Mouse (Mus musculus): ENCODE measurements around the gene Gm44790. TPM values are rescaled to one million over a fixed set of nuclear protein-coding genes. Genes with fewer than 3 reads are reported as not detected.

The Gm44790 gene
- polyA plus RNA-seq (2012; rRNA removed): 2.7 and 3.5 TPM in 2 replicates

DNA sequence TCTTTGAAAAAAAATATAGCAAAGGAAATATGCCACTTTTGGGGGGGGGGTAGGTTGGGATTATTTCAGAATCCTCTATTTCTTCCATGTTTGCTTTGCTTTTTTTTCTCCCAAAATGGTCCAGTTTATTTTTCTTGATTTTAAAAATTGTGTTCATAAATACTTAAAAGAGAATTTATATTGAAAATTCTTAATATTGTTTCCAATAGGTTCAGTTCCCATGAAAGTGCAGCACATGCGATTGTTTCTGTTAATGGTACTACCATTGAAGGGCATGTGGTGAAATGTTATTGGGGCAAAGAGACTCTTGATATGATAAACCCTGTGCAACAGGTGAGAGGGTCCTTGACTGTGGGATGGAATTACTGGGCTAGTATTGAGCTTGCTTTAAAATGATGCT lies at the start of gene Gm44790:
Gene Gm44790 (plus strand): TSS at position 301 of the 400 bp plus-strand sequence.

DNA sequence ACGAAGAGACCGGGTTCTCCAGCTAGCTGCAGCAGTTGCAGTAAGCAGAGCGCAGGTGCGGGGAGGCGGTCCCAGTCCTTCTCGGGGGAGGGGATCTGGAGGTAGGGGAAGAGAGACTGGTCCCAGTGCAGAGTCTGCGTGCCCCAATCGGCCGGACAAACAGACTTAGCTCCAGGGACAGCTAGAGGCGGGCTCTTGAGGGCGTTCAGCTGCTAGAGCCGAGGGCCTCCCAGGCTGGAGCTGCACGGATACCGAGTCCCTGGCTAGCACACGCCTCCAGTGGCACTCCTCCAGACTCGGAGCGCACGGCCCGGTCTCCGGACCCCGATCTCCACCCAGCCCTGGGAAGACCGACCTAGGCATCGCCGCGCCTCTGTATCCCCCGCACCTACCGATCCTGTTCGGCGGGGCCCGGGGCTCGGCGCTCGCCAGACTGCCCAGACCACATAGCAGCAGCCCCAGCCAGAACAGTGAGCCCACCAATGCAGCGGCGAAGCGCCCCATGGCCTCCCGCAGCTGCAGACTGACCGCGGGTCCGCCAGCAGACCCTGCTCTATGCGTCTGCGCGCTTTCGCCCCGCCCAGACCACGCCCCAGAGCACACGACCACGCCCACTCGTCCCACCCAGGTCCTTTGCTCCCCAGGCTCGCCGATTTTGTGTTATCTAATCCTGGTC lies 29.7 kb upstream of the Gm44790 start, which contains the start of gene Pcyox1:
Gene Pcyox1 (minus strand): TSS at position 574 of the 676 bp plus-strand sequence.

DNA sequence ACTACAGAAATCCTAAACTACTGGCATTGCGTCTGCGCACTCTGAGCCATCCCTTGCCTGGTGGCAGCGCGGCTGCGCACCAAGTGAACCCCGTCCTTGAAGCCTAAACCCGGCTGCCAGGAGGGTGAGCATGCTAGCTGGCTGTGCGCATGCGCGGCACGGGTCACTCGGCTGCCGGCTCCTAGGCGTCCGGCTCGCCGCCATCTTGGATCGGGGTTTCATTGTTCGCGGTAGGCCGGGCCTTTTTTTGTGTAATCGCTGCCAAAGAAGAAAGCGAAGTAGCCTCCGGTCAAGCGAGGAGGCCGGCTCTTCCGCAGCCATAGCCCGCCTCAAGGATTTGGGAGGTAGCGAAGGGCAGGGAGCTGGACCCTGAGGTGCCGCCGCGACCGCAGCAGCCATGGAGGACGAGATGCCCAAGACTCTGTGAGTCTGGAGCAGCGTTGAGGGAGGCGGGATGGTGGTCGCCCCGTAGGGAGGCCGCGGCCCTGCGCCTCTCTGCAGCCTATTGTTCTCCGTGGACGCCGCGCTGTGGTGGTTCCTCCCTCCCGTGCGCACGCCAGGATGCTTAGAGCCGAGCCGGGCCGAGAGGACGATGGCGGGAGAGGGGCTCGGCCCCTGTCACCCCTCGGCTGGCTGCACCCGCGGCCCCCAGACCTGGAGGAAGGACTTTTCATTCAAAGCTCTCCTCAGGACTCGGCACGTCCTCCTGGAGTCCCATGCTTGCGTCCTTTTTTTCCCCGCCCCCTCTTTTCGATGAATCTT lies 22.2 kb upstream of the Gm44790 start, which contains the start of gene Tia1:
Gene Tia1 (plus strand): TSS at position 120 of the 762 bp plus-strand sequence.

DNA sequence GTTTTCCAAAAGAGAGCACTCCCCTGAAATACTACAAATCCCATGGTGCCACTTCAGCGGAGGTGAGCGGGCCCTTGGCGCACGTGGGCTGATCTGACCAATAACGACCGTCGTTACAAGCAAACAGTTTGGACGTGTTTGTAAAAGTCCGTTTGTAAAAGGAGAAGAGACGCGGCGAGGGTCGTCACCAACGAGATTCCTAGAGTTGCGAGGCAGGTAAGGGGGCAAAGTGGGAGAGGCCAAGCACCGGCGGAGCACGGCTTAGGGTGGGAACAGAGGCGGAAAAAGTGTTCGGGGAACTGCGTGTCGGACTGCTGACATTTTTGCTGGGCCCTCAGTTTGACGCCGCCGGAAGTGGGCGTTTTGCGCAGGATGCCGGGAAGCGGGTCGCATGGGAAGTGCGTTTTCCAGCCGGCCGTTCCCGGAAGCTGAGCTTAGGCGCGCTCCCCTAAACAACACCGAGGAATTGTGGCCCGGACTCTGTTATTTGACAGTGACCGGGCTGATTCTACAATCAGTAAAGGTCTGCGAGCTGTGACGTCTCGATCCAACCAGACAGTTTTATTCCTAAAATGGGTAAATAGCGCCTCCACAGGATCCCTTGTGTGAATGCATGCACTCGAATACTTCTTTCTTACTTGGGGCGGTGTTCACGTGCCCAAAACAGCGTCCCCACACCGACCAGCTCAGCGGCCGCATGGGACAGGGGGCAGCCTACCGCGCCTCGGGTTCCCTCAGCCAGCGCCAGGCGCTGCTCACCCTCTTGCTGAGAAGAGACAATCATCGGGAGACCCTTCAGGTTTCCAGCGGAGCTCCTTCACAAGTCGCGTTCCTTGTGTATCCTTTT lies 12.0 kb downstream of the Gm44790 start, which contains the start of gene C87436:
Gene C87436 (plus strand): TSS at position 103 of the 847 bp plus-strand sequence.

Other genes starting within 250 kb of the Gm44790 start
- 17.9 and 23.3 TPM in 2 replicates for gene Tgfa, start 231.4 kb upstream of the Gm44790 start, polyA plus RNA-seq (2012; rRNA removed)
- 58.7 and 63.4 TPM in 2 replicates for gene Fam136a, start 61.0 kb upstream of the Gm44790 start, polyA plus RNA-seq (2012; rRNA removed)
- gene Snrpg, start 55.4 kb upstream of the Gm44790 start, polyA plus RNA-seq (2012; rRNA removed): 304 and 362 TPM in 2 replicates
- 73.7 and 78.5 TPM in 2 replicates for gene Pcyox1, start 29.5 kb upstream of the Gm44790 start, polyA plus RNA-seq (2012; rRNA removed)
- 336 and 337 TPM in 2 replicates for gene Tia1, start 22.4 kb upstream of the Gm44790 start, polyA plus RNA-seq (2012; rRNA removed)
- 19.9 and 21.3 TPM in 2 replicates for gene C87436, start 11.7 kb downstream of the Gm44790 start, polyA plus RNA-seq (2012; rRNA removed)
- 151 and 173 TPM in 2 replicates for gene Pcbp1, start 99.7 kb downstream of the Gm44790 start, polyA plus RNA-seq (2012; rRNA removed)
- 1.5 and 3.2 TPM in 2 replicates for gene Asprv1, start 201.5 kb downstream of the Gm44790 start, polyA plus RNA-seq (2012; rRNA removed)
- gene Mxd1, start 242.5 kb downstream of the Gm44790 start, polyA plus RNA-seq (2012; rRNA removed): 14.1 and 16.5 TPM in 2 replicates